Mouse (Mus musculus): ENCODE measurements around the gene Emx1. TPM values are rescaled to one million over a fixed set of nuclear protein-coding genes. Genes with fewer than 3 reads are reported as not detected.

Gene Emx1
- polyA plus RNA-seq, 1 experiment from 2014 or later = not detected

Other genes with a start within 250 kb of the Emx1 start
- gene Exoc6b, start 117.9 kb upstream of the Emx1 start, polyA plus RNA-seq (2015; fragmentation: Nextera tagmentation; extraction: Ambion mirVana) = 2.7 and 3.3 TPM in 2 replicates
- gene Spr, start 49.7 kb upstream of the Emx1 start, polyA plus RNA-seq (2015; fragmentation: Nextera tagmentation; extraction: Ambion mirVana) = 26.7 and 29.4 TPM in 2 replicates
- 1.6 and 1.9 TPM in 2 replicates for gene Sfxn5, start 146.0 kb downstream of the Emx1 start, polyA plus RNA-seq (2015; fragmentation: Nextera tagmentation; extraction: Ambion mirVana)
- 0.86 and 1.3 TPM in 2 replicates for gene Rab11fip5, start 187.2 kb downstream of the Emx1 start, polyA plus RNA-seq (2015; fragmentation: Nextera tagmentation; extraction: Ambion mirVana)
- not detected in 2 replicates for gene Noto, start 236.4 kb downstream of the Emx1 start, polyA plus RNA-seq (2015; fragmentation: Nextera tagmentation; extraction: Ambion mirVana)
- gene Smyd5, start 244.6 kb downstream of the Emx1 start, polyA plus RNA-seq (2015; fragmentation: Nextera tagmentation; extraction: Ambion mirVana) = 20.1 and 21.4 TPM in 2 replicates